Mouse (Mus musculus) adrenal gland (tissue): Measurements from ENCODE around the gene Prdm4.

ENCODE experiments used
- intact Hi-C: fragments of 180-260 bp; cut with DNase I; formaldehyde crosslinking; loops from one replicate; pipeline ENCODE4 v1.15.1; 2025
- long read RNA-seq, 2 experiments: library from polyadenylated mRNA; unstranded; transcript quantifications; one replicate each; pipeline ENCODE4 v2.0.0; 2020; ENCODE audit warnings: borderline replicate concordance in 1 of 2; ENCODE audit not compliant: insufficient replicate concordance in 1 of 2

The Prdm4 gene
- long read RNA-seq, experiment 1, partial matches to known transcripts = 0 of 3 reads
- long read RNA-seq, experiment 1, other reads (novel, unspliced or antisense) = 1 of 3 reads
- long read RNA-seq, experiment 2, partial matches to known transcripts = 1 of 2 reads
- long read RNA-seq, experiment 2, other reads (novel, unspliced or antisense) = 1 of 2 reads

- intact Hi-C loops = loop anchor here (5.0 kb wide), 1 partner anchor 41 kb away; the partner anchor contains the start of gene Rtcb
Observed at GRCm38 (mm10) chr10:85916498-85917309, at the start of gene Prdm4. Prdm4 (minus strand) TSS chr10:85917142.

- intact Hi-C loops = loop anchor here (5.0 kb wide), 3 partner anchors 56 to 331 kb away; partner anchors contain the start of gene Fbxo7
Observed at GRCm38 (mm10) chr10:85966476-85966875, 49.5 kb upstream of the Prdm4 start.

GRCm38 (mm10) chr10:85964316-85964715 lies 47.4 kb upstream of the Prdm4 start:
- intact Hi-C loops = no loop called here

GRCm38 (mm10) chr10:85962897-85963296 lies 46.0 kb upstream of the Prdm4 start:
- intact Hi-C loops = no loop called here

GRCm38 (mm10) chr10:85957464-85957950 lies 40.6 kb upstream of the Prdm4 start, which contains the start of gene Rtcb:
Rtcb (minus strand) TSS chr10:85957823.
- intact Hi-C loops = loop anchor here (5.0 kb wide), 1 partner anchor 40 kb away; the partner anchor contains the start of gene Prdm4

GRCm38 (mm10) chr10:85956871-85957419 lies 40.0 kb upstream of the Prdm4 start:
- intact Hi-C loops = loop anchor here (5.0 kb wide), 1 partner anchor 40 kb away; the partner anchor contains the start of gene Prdm4

GRCm38 (mm10) chr10:85954429-85954828 lies 37.5 kb upstream of the Prdm4 start:
- intact Hi-C loops = no loop called here

GRCm38 (mm10) chr10:85953401-85953800 lies 36.5 kb upstream of the Prdm4 start:
- intact Hi-C loops = no loop called here

GRCm38 (mm10) chr10:85951765-85952443 lies 35.0 kb upstream of the Prdm4 start:
- intact Hi-C loops = no loop called here

GRCm38 (mm10) chr10:85948483-85949196 lies 31.7 kb upstream of the Prdm4 start:
- intact Hi-C loops = no loop called here

- intact Hi-C loops = no loop called here
Observed at GRCm38 (mm10) chr10:85936280-85936965, 19.5 kb upstream of the Prdm4 start.

GRCm38 (mm10) chr10:85929962-85930361 lies 13.0 kb upstream of the Prdm4 start:
- intact Hi-C loops = no loop called here

- intact Hi-C loops = no loop called here
Observed at GRCm38 (mm10) chr10:85929208-85929591, 12.3 kb upstream of the Prdm4 start.

- intact Hi-C loops = no loop called here
Observed at GRCm38 (mm10) chr10:85928499-85929207, 11.7 kb upstream of the Prdm4 start.

GRCm38 (mm10) chr10:85927676-85928445 lies 10.9 kb upstream of the Prdm4 start, which contains the start of gene Ascl4:
Ascl4 (plus strand) TSS chr10:85927681.
- intact Hi-C loops = no loop called here

- intact Hi-C loops = no loop called here
Observed at GRCm38 (mm10) chr10:85879886-85880486, 37.0 kb downstream of the Prdm4 start.

GRCm38 (mm10) chr10:85875812-85876211 lies 41.1 kb downstream of the Prdm4 start:
- intact Hi-C loops = no loop called here
